Mouse (Mus musculus) mature B cell (primary cell): ENCODE results near the gene Fam186a.

Experiments used
- in situ Hi-C: fragments of 300-500 bp; cut with MboI; formaldehyde crosslinking; loops from 2 replicates; pipeline ENCODE4 v1.14.3; 2019

Fam186a gene

GRCm38 (mm10) chr15:99874612-99875333 lies 92.1 kb downstream of the Fam186a start:
- in situ Hi-C loops, result no loop called here

DNA sequence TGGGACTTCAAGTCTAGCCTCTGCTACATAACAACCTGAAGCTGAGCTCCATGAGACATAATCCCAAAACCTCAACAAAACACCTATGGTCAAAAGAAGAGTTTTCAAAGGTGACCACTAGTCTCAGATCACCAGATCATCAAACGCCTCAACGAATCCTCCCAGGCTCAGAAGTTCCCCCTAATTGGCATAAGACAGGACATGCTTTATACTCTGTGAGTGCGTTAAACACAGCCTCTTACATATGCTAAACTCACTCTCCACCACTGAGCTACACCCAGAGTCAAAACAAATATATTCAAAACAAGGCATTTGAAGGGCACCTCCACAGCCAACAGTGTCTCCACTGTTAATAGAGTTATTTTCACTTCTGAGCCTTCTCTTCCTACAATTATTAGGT lies 94.3 kb downstream of the Fam186a start:
- in situ Hi-C loops, result no loop called here
